Mouse (Mus musculus): Measurements from ENCODE around the gene Pigs. TPM values are rescaled to one million over a fixed set of nuclear protein-coding genes. Genes with fewer than 3 reads are reported as not detected.

Gene Pigs
- 10 to 100 TPM; 23.5 to 23.9 TPM for total RNA-seq (2021)
- long read RNA-seq, experiment 1, transcript Pigs-201 (12 exons, 2,501 nt), result major isoform, 68 of 84 reads
- long read RNA-seq, experiment 1, partial matches to known transcripts, result 10 of 84 reads
- long read RNA-seq, experiment 1, other reads (novel, unspliced or antisense), result 6 of 84 reads
- long read RNA-seq, experiment 2, transcript Pigs-201 (12 exons, 2,501 nt), result major isoform, 55 of 76 reads
- long read RNA-seq, experiment 2, partial matches to known transcripts, result 12 of 76 reads
- long read RNA-seq, experiment 2, other reads (novel, unspliced or antisense), result 9 of 76 reads

DNA sequence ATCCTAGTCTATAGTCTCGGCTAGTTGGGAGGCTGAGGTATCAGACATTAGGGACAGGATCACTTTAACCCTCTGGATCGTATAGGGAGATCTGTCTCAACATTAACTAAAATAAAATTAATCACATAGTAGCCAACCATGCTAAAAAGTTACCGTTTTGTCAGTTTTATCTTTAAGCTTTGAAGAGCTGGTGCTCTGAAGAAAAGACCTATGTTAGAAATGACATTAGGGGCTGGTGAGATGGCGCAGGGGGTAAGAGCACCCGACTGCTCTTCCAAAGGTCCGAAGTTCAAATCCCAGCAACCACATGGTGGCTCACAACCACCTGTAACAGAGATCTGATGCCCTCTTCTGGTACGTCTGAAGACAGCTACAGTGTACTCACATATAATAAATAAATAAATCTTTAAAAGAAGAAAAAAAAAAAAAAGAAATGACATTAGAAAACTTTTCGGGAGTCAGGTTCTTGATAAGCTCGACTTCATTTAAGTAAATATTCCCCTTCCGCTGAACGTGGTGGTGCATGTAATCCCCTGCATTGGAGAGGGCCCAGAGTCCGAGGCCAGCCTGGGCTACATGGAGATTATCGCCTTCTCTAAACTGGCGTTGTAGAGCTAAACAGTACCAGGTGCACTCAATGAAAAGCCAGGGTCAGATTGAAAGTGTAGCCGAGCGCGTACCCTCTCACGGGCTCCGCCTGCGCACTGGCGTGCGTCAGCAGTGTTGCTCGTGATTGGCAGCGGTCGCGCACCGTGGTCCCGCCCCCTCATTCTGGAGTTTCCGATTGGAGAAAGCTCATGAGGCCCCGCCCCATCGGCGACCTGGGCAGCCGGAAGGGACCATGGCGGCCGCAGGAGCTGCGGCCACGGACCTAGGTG is at the start of gene Pigs:
Gene Pigs, plus strand, starts transcription at position 782 of the 878 bp plus-strand sequence.
- intact Hi-C loops (cut with DNase I), result no loop called here
- DNase-seq, result peak; percentile 96 to 97

DNA sequence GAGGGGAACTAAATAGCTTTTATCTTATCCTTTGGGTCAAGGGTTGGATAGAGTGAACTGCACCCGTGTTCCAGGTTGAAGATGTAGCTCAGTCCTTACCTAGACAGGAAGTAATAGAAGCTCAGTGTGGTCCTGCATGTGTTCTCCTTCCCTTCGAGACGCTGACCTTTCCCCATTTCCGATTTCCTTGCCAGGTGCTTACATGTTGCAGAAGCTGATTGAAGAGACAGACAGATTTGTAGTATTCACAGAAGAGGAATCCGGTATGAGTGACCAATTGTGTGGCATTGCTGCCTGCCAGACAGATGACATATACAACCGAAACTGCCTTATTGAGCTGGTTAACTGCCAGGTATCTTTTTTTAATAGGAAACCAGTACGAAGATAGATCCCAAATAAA is 49.4 kb upstream of the Pigs start:
- intact Hi-C loops (cut with DNase I), result no loop called here
- no peak for DNase-seq

DNA sequence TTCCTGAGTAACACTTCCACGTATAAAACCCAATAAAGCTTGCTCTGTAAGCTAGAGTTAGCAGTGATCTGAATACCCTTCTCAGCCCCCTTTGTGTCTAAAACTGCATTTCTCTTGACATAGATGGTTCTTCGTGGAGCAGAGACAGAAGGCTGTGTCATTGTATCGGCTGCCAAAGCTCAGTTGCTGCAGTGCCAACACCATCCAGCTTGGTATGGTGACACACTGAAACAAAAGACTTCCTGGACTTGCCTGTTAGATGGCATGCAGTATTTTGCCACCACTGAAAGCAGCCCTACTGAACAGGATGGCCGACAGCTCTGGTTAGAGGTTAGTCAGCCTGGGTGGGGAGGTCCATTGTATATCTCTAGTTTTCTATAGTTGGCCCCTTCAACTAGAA is 48.6 kb upstream of the Pigs start:
- DNase-seq, result no peak
- intact Hi-C loops (cut with DNase I), result no loop called here

DNA sequence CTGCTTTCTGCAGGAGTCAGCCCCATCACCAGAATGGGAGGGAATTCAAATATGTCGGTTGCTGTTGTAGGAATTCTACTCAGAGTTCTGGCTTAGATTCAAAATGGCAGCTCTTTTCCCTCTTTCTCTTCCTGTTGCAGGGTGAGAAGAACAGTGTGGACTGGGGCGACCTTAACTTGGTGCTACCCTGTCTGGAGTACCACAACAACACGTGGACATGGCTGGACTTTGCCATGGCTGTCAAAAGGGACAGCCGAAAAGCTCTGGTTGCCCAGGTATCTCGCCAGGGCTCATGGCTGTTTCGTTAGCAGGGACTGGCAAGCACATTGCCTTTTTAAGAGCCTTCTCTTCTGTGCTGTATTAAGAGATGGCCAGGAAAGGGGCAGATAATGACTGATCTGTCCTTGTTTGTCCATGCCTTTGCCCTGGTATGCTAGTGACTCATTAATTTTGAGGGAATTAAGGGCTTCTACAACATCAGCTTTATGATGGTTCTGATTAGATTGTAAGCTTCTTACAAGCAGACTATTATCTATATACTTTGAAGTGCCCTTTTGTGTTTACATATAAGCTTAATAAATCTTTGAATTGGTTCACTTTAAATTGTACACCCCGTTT is 39.0 kb upstream of the Pigs start:
- no peak for DNase-seq
- intact Hi-C loops (cut with DNase I), result no loop called here

DNA sequence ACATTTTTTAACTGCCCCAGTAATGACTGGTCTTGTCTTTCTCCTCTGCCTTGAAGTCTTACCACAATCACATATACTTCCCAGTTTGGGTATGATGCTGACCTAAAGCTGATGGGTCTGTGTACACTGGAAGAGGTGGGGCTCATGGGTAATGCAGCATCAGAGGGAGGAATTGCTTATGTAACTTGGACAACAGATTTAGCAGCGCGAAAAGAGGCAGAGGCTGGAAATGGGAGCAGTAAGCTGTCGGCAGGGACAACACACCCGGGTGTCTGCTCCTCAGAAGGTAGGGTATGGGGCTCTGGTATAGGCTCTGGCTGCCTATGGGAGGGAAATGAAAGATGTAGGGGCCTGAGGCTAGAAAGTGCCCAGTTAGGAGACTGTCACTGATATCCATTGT is 37.6 kb upstream of the Pigs start, which contains the start of gene BC030499:
Gene BC030499, plus strand, starts transcription at position 188 of the 400 bp plus-strand sequence.
- no peak for DNase-seq
- intact Hi-C loops (cut with DNase I), result no loop called here

DNA sequence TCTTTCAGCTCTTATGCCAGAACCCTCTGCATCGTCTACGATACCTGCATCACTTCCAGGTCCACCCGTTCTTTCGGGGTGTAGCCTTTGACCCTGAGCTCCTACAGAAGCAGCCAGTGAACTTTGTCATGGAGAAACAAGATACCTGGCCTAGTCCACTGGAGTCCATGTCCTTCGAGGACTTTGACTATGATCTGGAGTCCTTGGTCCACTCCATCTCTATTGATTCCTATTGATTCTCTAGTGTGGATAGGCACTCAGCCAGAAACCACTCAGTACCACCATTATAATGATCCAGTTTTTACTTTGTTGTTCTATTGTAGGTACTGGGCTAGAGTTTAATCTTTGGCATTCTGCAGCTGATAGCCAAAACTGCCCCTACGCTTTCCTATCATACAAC is 33.6 kb upstream of the Pigs start:
- DNase-seq, result no peak
- intact Hi-C loops (cut with DNase I), result no loop called here

DNA sequence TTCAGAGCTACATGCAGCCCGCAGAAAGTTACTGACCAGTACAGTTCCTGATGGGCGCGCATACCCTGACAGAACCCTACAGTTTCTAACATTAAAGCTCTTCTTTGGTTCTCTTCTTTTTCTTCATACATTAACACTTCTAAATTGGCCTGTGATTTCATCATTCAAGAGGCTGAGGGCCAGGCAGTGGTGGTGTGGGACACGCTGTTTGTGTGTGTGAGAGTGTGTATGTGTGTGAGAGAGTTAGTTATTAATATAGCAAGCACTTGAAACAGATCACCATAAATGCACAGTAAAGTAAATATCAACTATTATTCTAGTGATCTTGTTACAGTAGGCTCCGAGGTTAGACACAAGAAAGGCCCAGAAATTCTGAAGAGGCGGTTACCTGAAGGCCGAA is 27.3 kb upstream of the Pigs start:
- intact Hi-C loops (cut with DNase I), result no loop called here

DNA sequence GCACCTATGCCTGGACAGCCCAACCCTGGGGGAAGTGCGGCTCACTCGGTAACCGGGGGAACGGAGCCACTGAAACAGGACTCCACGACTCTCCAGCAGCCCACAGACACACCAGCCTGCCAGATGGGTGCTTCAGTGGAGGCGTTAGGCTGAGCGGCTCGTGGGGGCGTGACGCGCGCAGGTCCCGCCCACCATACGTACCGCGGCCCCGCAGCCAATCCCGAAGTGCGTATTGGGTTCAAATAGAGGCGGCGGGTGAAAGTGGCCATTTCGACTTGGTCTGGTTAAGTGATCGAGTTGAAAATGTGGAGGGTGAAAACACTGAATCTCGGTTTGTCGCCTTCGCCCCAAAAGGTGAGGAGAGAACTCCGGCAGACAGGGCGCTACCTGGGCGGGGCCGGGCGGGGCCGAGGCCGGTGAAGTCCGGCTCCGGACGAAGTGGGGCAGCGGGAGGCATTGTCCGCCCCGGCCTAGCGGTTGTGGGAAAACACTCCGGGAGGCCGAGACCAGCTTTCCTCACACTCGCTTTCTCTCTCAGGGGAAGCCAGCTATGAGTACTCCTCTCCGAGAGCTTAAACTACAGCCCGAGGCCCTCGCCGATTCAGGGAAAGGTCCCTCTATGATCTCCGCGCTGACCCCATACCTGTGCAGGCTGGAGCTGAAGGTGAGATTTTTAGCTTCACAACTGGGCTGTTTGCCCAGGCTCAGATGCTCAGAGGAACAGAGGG is 26.7 kb upstream of the Pigs start, which contains the start of gene Spag5:
Gene Spag5, plus strand, starts transcription at position 173 of the 728 bp plus-strand sequence.
- DNase-seq, result peak; percentile 87 to 93
- intact Hi-C loops (cut with DNase I), result no loop called here

More for the DNA sequence above, 27.3 kb upstream of the Pigs start:
- no peak for DNase-seq

DNA sequence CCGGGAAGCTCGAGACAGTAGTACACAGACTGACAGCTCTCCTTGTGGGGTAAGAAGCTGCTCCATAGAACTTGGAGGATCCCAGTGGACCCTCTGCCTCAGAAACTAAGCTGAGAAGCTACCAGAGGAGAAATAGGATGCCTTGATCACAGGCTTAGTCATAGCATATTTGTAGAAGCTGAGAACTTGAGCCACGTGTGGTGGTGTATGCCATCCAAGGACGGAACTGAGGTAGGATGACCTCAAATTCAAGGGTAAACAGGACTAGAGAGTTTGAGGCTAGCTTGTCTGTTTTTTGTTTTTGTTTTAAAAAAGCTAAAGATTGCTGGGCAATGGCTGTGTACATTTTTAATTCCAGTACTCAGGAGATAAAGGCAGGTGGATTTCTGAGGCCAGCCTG is 22.9 kb upstream of the Pigs start:
- no peak for DNase-seq
- intact Hi-C loops (cut with DNase I), result no loop called here

DNA sequence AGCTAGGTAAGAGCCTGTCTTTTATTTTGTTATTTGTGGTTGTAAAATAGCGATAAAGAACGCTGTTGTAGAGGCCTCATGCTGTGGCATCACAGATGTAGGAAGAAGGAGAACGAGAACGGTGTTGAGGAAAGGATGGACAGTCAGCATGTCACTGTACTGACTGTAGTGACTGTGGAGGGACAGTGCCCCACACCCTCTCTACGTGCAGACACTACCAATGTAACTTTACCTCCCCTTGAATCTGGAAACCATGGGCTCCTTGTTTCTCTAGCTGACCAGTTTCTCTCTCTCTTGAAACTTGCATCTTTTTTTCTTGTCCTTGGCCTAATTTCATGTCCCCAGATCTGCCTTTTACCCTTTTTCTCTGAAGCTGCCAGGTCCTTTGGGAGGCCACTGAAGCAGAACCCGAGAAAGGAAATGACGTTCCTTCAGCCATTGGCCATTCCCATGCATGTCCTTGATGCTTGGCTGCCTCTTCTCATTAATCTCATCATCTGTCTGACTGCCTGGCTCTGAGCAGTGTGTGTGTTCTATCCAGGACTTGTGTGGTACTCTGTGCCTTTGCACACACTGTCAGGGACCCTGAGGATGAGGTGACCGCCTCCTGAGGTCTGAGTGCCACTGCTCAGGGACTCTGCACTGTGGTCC is 17.2 kb upstream of the Pigs start:
- DNase-seq, result no peak

DNA sequence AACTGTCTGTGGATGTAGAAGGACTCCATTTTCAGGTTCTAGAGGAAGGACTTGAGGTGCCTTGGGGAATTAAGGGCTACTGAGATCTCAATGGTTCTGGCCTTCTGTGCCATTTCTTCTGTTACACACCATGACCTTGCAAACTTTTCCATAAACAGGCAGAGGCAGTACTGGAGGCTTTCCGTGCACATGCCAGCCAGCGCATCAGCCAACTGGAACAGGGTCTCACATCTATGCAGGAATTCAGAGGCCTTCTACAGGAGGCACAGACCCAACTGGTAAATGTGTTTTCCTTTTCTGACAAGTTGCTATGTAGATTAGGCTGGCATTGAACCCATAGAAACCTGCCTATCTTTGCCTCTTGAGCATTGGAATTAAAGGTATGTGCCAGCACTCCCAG is 14.6 kb upstream of the Pigs start:
- intact Hi-C loops (cut with DNase I), result no loop called here
- no peak for DNase-seq

More for the DNA sequence above, 17.2 kb upstream of the Pigs start:
- intact Hi-C loops (cut with DNase I), result no loop called here

DNA sequence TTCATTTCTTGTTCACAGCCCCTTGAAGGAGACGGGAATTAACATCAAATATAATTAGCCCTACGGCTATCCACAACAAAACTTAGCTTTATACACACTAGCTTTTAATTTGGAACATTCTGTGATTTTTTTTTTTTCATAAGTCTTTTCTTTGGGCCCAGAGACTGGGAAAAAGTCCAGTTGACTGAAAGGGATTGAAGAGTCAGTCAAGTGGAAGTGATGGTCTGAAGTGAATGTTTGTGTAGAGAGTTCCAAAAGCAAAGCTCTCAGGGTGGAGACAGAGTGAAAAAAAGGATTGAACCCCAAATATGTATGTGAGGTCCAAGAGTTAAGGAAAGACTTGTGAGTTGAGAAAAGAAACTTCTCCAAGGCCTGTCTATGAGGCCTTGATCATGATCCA is 9.8 kb upstream of the Pigs start:
- no peak for DNase-seq

DNA sequence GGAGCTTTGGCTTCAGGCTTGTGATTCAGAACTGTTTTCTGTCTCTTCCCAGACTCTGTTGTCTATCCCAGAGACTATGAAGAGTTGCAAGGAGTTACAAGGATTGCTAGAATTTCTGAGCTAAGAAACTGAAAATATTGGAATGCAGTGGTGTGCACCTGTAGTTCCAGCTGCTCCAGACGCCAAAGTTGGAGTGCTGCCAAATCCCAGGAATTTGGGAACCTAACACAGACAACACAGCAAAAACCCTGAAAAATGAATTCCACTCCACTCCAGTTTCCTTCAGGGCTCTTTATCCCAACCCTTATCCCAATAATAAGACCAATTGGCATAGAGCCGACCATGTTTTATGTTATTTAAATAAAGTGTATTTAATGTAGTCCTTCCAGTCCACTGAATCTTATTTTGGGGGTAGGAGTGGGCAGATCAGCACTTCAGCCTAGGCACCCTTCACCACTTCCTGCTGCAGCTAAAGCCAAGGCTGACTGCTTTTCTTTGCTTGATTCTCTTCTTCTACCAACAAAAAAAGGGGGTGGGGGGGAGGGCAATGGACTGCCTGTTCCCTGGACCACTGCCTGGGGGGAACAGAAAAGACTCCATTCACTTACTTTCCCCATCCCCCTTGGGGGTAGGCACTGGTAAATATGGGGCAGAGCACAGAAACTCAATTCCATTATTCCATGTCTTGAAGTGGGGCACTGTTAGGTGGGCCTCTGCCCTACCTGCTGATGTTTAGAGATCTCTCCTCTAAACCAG is 6.0 kb upstream of the Pigs start:
- intact Hi-C loops (cut with DNase I), result no loop called here
- no peak for DNase-seq

More for the DNA sequence above, 9.8 kb upstream of the Pigs start:
- intact Hi-C loops (cut with DNase I), result no loop called here

DNA sequence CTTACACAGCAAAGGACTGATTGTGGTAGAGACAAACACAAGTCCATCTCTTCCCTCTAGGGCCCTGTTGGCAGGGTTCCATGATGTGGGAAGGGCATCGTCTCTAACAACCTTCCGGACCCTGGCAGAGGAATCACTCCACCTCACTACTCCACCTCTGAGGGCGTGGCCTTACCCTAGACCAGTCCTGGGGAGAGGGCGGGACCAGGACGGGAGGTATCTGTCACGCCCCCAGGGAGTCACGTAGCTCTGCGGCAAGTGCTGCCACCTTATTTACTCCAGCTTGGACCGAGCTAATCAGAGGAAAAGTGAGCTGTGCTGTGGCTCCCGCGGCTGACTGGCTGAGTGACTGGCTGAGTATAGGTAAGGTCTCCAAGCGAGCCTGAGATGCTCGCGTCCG is 5.4 kb upstream of the Pigs start, which contains the start of gene Aldoc:
Gene Aldoc, plus strand, starts transcription at position 109 of the 400 bp plus-strand sequence.
- peak; percentile 38 to 62 for DNase-seq
- intact Hi-C loops (cut with DNase I), result no loop called here

DNA sequence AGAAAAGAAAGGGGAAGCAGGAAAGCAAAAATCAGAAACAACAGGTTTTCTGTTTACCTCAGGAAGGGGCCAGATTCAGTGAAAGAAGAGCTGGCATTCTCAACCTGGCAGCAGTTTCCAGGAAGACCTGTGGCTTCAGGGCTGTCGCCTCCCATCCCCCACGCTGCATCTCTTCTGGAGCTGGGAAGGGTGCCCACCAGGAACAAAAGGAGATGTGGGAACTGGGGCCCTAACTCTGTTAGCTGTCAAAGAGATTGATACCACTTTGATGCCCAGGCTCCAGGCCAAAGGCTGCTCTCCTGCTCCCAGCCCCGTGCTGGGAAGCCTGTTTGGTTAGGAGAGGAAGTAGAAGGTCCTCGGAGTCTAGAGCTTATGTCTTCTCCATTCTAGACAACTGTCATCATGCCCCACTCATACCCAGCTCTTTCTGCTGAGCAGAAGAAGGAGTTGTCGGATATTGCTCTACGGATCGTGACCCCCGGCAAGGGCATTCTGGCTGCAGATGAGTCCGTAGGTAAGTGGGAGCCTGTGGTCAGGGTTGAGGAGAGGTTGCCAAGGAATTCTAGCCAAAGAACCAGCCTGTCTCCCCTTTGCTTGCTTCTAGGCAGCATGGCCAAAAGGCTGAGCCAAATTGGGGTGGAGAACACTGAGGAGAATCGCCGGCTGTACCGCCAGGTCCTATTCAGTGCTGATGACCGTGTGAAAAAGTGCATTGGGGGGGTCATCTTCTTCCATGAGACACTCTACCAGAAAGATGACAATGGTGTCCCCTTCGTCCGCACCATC is 4.0 kb upstream of the Pigs start:
- intact Hi-C loops (cut with DNase I), result no loop called here
- DNase-seq, result no peak

DNA sequence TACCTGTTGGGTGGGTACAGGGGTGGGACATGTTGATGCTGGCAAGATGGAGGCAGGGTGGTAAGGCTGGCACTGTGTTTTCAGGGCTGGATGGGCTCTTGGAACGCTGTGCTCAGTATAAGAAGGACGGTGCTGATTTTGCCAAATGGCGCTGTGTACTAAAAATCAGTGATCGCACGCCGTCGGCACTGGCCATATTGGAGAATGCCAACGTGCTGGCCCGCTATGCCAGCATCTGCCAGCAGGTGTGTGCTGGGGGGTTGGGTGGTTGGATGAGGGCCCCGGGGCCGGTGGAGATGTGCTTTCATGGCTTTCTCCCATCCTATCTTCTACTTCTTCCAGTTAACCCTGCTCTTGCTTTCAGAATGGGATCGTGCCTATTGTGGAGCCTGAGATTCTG is 3.2 kb upstream of the Pigs start:
- intact Hi-C loops (cut with DNase I), result no loop called here
- no peak for DNase-seq

DNA sequence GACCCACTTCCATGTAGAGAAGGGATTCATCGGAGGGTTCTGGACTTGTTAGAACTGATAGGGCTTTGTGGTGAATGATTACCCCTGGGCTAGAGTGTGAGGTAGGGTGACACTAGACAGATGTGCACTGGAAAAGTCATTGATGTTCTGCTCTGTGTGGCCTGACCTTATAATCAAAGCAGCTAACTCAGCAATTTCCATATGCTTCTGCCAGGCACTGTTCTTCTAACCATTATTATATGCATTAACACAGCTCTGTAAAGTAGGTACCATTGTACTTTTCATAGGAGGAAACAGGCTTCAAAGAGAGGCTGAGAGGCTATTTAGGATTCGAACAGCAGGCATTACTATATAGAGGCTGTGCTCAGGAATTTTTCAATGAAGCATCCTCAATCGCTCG is 1.0 kb upstream of the Pigs start:
- intact Hi-C loops (cut with DNase I), result no loop called here
- no peak for DNase-seq

DNA sequence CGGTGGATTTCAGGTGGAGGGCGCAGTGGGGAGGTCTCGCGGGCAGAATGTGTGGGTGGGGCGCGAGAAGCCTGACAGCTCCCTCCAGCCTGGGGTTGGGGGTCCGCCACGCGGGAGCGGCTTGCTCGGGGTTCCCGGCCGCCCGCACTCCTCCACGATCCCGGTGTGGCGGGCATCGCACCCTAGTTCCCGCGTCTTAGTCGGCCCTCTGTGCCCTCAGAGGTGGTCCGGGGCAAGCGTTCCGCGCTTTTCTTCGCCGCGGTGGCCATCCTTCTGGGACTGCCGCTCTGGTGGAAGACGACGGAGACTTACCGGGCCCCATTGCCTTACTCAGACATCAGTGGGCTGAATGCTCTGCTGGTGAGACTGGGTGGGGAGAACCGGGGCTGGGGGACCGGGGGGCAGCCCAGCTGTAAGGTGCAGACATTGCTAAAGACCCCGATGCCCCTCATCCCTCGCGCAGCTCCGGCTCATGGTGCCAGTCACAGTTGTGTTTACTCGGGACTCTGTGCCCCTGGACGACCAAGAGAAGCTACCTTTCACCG is 369 bp downstream of the Pigs start:
- DNase-seq, result no peak
- intact Hi-C loops (cut with DNase I), result no loop called here
